In the genomic region with DNA sequence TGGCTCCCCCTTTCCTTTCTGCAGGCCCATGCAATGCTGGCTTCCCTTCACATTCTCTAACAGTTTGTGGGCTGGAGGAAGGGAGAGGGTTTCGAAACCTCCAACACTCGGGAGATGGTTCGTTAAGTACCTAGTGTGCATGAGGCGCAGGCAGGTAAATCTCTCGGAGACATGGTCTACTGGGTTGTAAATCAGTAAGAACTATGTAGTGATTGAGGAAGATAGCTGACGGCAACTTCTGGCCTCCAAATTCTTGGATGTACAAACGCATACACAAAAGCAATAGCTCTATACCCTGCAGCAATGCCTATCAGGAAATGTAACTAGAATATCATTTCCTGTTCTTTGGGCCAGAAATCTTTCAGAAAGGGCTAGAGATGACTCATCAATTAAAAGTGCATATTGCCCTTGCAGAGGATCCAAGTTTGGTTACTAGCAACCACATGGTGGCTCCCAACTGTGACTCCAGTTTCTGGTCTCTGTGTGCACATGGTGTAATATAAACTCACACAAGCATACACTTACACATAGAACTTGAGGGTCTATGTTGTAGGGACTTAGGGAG, we compare ENCODE assay signal across 16 mouse cellular contexts. TPM values are rescaled to one million over a fixed set of nuclear protein-coding genes. Genes with fewer than 3 reads are reported as not detected.
A peak's percentile ranks its signal among the peaks of the same experiment; 100 is the strongest.
DNase-seq lines count a peak whose midpoint lies in the region; ATAC-seq and TF ChIP-seq lines count a peak whose summit lies in the region.
"Had no signal": no experiment of that assay in that cellular context is flagged by ENCODE, and none has a peak within 500 bp of the region (broad histone marks: within the 10 kb centered on the region; RNA-seq: fewer than 3 reads in every experiment).

No protein-coding gene starts in this region.

- H3K4me1 ChIP-seq in intestine, postnatal 0 days (replicated peaks; ENCODE audit: control insufficient read depth, insufficient read depth, low read length) = no peaks in the 10 kb centered on the region
- no peaks in the 10 kb centered on the region for H3K4me1 ChIP-seq in intestine, embryonic 16.5 days (ENCODE audit: control insufficient read depth, insufficient read depth, low read length)
- H3K4me1 ChIP-seq: forebrain, embryonic 15.5 days; heart, embryonic 10.5 days; limb, embryonic 15.5 days had no signal

- no peak overlapping the region for H3K4me2 ChIP-seq in intestine, postnatal 0 days (replicated peaks; ENCODE audit: low read depth)
- no peak overlapping the region for H3K4me2 ChIP-seq in intestine, embryonic 16.5 days (ENCODE audit: low read depth, low read length)
- H3K4me2 ChIP-seq: forebrain, embryonic 15.5 days; hindbrain, embryonic 14.5 days; limb, embryonic 15.5 days had no signal

- no peak overlapping the region for H3K27ac ChIP-seq in intestine, postnatal 0 days (ENCODE audit: low read depth, low read length)
- H3K27ac ChIP-seq in intestine, embryonic 16.5 days (ENCODE audit: low read length) = no peak overlapping the region
- H3K27ac ChIP-seq: forebrain, embryonic 15.5 days; heart, embryonic 10.5 days; hindbrain, embryonic 14.5 days; limb, embryonic 15.5 days had no signal

- POLR2A ChIA-PET in Patski (lab: Charles Lee) = no interaction called here

- H3K4me3 ChIP-seq in intestine, postnatal 0 days (ENCODE audit: low read depth, low read length) = no peak overlapping the region
- H3K4me3 ChIP-seq in intestine, embryonic 16.5 days (ENCODE audit: low read length) = no peak overlapping the region
- H3K4me3 ChIP-seq: forebrain, embryonic 15.5 days; heart, embryonic 10.5 days; limb, embryonic 15.5 days had no signal

- H3K36me3 ChIP-seq in intestine, postnatal 0 days (ENCODE audit: control insufficient read depth, insufficient read depth) = peaks cover 51% of the 10 kb centered on the region
- peaks cover 2% of the 10 kb centered on the region; the same call in 1 of the 2 replicates for H3K36me3 ChIP-seq in intestine, embryonic 16.5 days (ENCODE audit: control insufficient read depth, insufficient read depth, low read length)

- no peaks in the 10 kb centered on the region for H3K9me3 ChIP-seq in intestine, postnatal 0 days (ENCODE audit: control insufficient read depth)
- no peaks in the 10 kb centered on the region for H3K9me3 ChIP-seq in intestine, embryonic 16.5 days (ENCODE audit: control insufficient read depth, low read length)
- H3K9me3 ChIP-seq: forebrain, embryonic 15.5 days; heart, embryonic 10.5 days; limb, embryonic 15.5 days had no signal

- no peak overlapping the region; the same call in 1 of the 2 replicates for H3K9ac ChIP-seq in intestine, postnatal 0 days (ENCODE audit: low read depth, low read length)
- no peak overlapping the region for H3K9ac ChIP-seq in intestine, embryonic 16.5 days (ENCODE audit: low read depth, low read length)
- H3K9ac ChIP-seq: forebrain, embryonic 15.5 days; hindbrain, embryonic 14.5 days; limb, embryonic 15.5 days had no signal

- no peaks in the 10 kb centered on the region for H3K27me3 ChIP-seq in intestine, postnatal 0 days (replicated peaks; ENCODE audit: control insufficient read depth, insufficient read depth, low read length)
- no peaks in the 10 kb centered on the region for H3K27me3 ChIP-seq in intestine, embryonic 16.5 days (replicated peaks; ENCODE audit: control insufficient read depth, insufficient read depth, low read length)
- no peaks in the 10 kb centered on the region for H3K27me3 ChIP-seq in Patski
- H3K27me3 ChIP-seq: forebrain, embryonic 15.5 days; limb, embryonic 15.5 days had no signal

- 72% methylated on average over 7 of the region's 7 CpGs for WGBS in intestine, postnatal 0 days
- 83% methylated on average over 7 of the region's 7 CpGs for WGBS in intestine, embryonic 16.5 days

- 0 out of 2 replicates have a peak, but pooled peaks have one; percentile 15 for TF ChIP-seq CTCF in intestine, postnatal 0 days (IDR thresholded peaks at IDR 0.05; ENCODE audit: low read depth)
- TF ChIP-seq CTCF in Patski (IDR thresholded peaks at IDR 0.05) = peak; percentile 30

- CTCF ChIA-PET in Patski (lab: Charles Lee) = interaction anchor here (0.8 to 1.4 kb wide), 5 partner anchors 9 to 237 kb away, joined by 3 to 6 read pairs (median 3); no protein-coding TSS in a partner anchor

- DNase-seq in A20 (ENCODE audit: low read depth, low spot score) (peak; percentile 40), Patski (ENCODE audit: low read depth, low spot score) (no peak)
- peak; percentile 62 for DNase-seq in induced T-regulatory cell, adult 2 months (ENCODE audit: low read depth)
- no peak for DNase-seq in embryo, embryonic 10 days (ENCODE audit: low spot score)
- no peak for DNase-seq in right cerebral cortex, postnatal 36 days (ENCODE audit: low spot score in 2 of 2)
- DNase-seq in spleen, postnatal 4 days (ENCODE audit: low spot score in 2 of 2) = no peak
- DNase-seq: adrenal gland, postnatal 14 days; spleen, adult 18-20 months; thymus, adult 2 months had no signal

- in situ Hi-C loops in Patski (cut with MboI; ENCODE audit: low pct_unique_long_range_greater_than_20kb) = no loop called here

- no peak for ATAC-seq in intestine, postnatal 0 days
- ATAC-seq in intestine, embryonic 16.5 days = no peak
- peak; percentile 73 for ATAC-seq in Patski
- ATAC-seq: forebrain, embryonic 15.5 days; lung, postnatal 0 days had no signal

RNA-seq across cellular contexts. Expression of a gene that starts 19.0 kb away (rescaled TPM):
- 54.6 and 58.3 TPM in 2 replicates for polyA plus RNA-seq in intestine, postnatal 0 days (2015; fragmentation: Nextera tagmentation; extraction: Ambion mirVana)
- polyA plus RNA-seq in intestine, embryonic 16.5 days (2015; fragmentation: Nextera tagmentation; extraction: Ambion mirVana) = 50.7 and 53.7 TPM in 2 replicates
- polyA plus RNA-seq in Patski (2021) = 65.3 TPM

RNA-seq across cellular contexts. Expression of a gene that starts 47.0 kb away (rescaled TPM):
- polyA plus RNA-seq in intestine, postnatal 0 days (2015; fragmentation: Nextera tagmentation; extraction: Ambion mirVana) = 12.1 and 12.5 TPM in 2 replicates
- 7.6 and 8.6 TPM in 2 replicates for polyA plus RNA-seq in intestine, embryonic 16.5 days (2015; fragmentation: Nextera tagmentation; extraction: Ambion mirVana)
- polyA plus RNA-seq in Patski (2021) = 28.9 TPM

Comparison
In these comparisons a context has a peak if more than half of its experiments do, and no peak if none do; other contexts are left out.
1. DNase-seq: peak in A20 (single experiment) and induced T-regulatory cell, adult 2 months (single experiment); none in Patski (single experiment), embryo, embryonic 10 days (single experiment), right cerebral cortex, postnatal 36 days (0 of 2) and spleen, postnatal 4 days (0 of 2).